Mouse (Mus musculus) right cerebral cortex, adult 18-20 months (tissue): Measurements from ENCODE around the gene Gtf3c5.
A peak's percentile ranks its signal among the peaks of the same experiment; 100 is the strongest.

Source experiments
- DNase-seq: peaks from one replicate; pipeline ENCODE4 v3.0.0; 2022; ENCODE audit warnings: mixed read lengths

The Gtf3c5 gene

DNA sequence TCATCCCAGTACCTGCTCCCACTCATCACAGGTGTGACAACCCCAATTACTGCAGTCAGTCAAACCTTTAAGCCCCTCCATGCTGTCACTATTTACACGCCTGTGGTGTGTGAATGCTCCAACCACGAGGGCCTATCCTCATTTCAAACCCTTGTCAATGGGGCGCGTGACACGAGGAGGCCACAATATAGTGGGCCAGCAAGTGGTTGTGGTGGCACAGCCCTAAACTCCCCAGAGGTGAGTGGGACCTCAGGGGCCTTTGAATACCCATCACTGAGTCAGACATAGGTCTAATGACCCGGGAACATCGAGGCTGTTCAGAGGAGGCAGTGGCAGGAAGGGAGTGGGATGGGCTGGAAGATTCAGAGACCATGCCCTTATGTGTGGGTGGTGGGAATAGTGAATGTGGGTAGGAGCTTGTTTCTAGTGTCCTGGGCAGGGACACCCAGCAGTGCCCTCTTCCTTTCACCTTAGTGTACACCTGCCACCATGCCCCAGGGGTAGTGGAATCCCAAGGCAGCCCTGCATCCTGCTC, 49.6 kb downstream of the Gtf3c5 start:
- no peak for DNase-seq

DNA sequence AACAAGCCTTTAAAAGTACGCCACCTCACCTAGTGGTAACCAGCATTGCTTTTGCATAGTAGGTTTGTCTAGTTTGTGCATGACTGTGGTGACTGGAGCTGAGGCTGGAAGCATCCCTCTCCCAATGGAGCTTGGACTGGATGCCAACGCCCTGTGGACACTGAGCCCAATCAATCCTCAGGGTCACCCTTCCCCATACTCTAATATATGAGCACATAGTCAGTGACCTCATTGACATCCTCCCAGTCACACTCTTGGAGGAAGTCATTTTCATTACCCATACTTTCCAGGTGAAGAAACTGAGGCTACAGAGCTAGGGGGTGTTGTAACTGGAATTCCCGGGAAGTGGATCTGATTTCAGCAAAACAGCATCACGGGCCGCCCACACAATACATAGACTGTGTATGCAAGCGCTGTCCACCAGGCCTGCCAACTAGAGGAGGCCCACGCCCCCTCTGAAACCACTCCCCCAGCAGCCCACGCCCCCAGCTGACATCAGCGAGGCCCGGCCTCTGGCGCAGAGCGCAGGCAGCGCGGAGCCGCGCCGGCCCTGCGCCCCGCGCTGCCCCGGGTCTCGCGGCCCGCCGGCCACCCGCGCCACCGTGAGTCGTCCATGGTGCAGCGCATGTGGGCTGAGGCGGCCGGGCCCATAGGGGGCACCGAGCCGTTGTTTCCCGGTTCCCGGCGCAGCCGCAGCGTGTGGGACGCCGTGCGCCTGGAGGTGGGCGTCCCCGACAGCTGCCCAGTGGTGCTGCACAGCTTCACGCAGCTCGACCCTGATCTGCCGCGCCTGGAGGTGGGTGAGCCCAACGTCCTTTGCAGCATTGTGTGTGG, 50.4 kb downstream of the Gtf3c5 start:
- DNase-seq: peak; percentile 93

DNA sequence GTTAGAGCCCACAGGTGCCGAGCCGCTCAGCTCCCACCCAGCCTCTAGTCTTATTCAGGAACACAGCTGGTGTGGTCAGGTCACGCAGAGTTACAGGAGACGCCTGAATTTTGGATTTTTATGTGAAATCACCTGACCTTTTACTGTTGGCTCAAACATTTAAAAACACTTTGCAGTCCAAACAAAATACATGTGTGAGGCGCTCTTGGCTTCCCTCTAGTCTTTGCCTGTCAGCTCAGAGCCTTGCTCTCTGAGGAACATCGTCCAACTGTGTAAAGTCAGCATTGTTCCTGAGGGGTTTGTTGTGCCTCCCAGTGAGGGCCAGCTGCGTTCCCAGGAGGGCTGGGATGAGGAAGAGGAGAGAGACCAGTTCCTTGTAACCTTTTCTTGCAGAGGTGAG, 53.2 kb downstream of the Gtf3c5 start:
- no peak for DNase-seq

DNA sequence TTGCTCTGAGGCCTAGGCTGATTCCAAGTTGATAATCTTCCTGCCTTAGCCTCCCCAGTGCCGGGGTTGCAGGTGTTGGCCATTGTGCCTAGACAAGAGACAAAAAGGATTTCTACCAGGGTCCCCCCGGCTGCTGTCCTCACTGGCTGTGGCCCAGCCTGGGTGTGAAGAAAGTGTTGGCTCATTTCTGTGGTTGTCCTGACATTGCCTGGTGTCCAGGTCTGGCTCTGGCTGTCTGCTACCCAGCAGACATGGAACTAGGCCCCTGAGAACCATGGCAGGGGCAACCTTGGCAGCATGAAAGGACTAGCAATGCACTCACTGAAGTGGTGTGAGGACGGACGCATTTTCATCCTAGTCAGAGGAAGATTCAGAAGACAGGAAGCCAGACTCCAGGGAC, 53.7 kb downstream of the Gtf3c5 start:
- DNase-seq: no peak

DNA sequence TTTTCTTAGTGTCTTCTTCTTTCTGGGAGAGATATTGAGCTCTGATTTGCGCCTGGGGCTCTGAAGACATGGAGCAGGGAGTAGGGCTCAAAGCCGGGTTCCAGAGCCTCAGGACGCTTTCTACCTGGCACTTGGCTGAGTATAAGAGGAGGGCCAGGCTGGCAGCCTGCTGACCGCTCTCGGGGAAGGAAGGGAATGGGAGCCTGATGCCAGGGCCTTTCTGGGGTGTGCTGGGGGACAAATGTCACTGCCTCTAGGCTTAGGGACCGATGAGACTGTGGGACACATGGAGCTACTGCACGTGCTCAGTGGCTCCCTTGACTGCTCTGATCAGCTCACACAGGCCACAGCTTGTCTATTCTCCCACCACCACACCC, 55.2 kb downstream of the Gtf3c5 start:
- no peak for DNase-seq

DNA sequence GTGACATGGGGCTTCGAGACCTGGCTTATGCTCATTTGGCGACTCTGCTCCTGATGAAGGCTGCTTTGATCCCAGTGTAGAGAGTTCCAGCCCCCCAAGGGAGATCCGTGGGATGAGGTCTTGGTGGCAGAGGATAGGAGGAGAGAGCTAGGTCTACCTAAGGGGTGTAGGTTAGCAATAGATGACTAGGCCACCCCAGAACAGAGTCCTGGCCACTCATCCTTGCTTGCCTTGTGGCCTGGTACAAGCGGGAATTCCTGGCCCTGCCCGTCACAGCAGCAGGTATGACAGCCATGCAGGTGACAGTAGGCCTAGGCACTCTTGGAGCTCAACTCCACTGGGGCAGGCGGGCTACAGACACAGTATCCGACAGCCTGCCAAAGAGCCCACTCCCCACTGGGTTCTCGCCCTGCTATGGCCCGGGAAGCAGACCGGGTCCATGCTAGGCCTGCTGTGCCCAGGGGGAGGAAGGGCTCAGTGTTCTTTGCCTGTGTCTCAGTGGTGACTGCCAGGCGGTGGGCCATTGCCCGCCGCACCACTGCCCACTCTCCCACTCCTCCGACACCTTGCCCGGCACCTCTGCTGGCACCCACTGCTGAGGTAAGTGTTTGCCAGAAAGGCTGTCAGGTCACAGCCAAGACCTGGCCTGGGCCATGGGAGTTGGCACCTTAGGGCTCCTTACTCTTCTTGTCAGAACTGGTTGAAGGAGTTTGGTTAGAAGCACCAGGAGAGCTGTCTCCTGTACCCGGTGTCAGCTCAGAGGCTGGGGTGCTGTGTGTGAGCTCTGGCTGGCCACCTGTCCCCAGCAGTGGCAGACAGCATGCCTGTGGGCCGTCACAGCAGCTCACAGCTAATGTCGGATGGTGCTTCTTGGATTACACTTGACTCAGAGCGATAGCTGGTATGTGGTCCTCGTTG, 55.9 kb downstream of the Gtf3c5 start:
- DNase-seq: no peak

DNA sequence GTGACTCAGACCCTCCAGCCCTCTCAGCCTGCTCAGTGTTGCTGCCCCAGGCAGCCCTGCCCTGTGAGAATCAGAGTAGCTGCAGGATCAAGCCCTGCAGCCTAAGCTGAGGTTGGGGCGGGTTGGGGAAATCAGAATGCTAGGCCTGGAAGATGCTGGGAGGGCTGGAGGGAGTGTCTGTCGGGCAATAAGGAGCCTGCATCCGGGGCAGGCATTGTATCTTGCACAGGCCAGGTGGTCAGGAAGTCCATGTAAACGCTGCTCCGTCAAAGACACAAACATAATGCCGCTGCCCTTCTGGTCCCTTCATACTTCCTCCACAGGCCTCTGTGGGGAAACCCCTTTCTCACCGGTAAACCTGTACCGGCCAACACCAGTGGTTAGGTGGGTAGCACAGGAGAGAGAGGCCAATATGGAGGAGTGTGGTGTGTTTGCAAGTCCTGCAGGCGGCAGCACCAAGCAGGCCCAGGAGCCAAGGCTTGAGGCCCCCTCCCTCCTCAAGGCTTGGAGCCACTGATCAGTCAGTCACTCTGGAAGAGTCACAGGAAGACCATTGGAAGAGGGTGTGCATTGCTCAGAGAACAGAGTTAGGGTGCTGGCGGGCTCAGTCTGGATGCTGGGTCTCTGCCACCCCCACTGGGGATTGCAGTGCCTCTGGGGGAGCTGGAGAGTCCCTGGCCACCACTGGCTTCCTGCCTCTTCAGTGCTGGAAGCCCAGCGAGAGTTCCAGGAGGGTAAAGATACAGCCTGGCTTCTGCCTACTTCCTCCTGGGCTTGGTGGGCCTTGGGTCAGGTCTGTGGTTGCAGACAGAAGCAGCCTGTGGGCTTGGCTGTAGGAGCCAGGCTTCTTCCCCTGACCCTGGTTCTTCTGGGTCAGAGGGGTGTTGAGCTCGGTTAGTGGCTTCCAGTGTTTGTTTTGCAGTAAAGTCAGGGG, 57.3 kb downstream of the Gtf3c5 start:
- DNase-seq: no peak

DNA sequence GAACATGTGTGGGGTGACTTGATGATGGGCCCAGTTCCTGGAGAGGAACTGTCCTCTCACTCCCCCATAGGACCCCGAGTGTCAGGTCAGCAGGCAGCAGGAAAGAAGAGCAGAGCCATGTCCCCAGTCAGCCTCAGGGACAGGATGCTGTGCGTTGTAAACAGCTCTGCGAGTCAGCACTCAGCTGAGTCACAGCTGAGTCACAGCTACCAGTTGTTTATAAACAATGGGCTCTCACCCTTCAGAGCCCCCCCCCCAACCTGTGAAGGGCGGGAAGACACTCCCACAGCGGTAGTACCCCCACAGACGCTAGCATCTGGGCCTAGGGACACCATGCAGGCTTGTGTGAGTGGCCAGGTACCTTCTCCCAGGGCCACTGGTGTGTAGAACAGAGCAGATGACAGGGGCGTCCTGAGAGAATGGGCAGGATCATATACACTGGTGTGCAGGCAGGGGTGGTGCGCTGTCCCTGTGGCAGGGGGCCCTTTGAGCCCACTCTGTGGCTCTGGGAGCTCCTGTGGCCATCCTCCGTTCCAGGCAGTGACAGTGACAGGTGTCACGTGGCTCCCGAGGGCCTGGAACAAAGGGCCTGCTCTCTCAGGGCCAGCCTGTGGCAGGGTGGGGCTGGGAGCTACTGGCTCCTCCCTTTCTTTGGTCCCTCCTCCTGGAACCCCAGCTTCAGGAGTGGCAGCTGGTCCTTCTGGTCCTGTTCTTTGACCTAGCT, 58.2 kb downstream of the Gtf3c5 start:
- DNase-seq: peak; percentile 74

DNA sequence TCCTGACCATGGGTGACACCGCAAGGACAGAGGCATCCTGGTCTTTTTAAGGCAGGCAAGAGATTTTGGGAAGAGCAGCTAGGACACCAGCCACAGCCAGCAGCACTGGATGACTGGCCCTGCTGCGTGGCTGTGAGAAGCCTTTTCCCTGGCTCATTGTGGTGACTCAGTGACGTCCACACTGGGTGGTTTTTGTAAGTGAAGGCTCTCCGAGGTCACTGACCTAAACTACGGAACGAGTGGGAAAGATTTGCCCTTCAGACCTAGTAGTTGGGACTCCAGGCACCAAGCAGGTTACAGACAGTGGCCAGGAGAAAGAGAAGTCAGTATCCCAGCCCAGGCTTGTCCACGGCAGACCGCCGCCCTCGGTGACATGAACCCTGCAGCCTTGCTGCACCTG, 59.1 kb downstream of the Gtf3c5 start:
- no peak for DNase-seq

DNA sequence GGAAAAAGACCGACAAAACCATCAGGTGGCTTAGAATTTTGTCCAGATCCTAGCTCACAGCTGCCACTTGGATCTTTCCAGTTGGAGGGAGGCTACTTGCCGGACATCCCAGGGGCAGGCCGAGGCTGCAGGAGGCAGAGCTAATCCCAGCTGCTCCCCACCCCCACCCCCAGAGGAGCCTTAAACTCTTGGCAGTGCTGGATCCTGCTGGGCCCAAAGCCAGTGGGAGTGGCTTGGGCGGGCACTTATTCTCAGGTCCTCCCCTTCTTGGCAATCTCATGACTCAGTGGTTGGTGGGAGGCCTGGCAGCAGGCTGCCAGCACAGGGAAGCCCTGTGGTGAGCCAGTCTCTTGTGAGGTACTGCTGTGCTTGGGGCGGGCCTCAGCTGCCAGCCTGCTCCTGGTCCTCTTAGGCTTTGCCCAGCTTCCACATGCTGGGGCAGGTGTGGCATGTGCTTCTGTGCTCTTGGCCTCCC, 59.9 kb downstream of the Gtf3c5 start:
- peak; percentile 93 for DNase-seq

DNA sequence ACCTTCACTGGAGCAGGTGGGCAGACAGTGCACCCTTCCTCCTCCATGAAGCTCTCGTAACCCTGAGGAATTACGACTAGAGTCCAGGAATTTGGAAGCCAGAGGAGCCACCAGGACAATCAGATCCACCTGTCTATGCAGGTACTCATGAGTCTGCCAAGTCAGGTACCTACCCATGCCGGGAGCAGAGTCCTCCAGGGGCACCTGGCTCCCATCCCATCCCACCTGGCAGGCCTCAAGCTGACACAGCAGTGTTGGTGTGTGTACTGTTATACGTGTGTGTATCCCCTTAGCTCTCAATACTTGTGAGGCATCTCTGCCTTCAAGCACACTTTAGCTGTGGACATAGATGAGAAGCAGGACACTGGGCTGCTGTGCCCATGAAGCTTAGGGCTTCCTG, 61.4 kb downstream of the Gtf3c5 start:
- DNase-seq: no peak

DNA sequence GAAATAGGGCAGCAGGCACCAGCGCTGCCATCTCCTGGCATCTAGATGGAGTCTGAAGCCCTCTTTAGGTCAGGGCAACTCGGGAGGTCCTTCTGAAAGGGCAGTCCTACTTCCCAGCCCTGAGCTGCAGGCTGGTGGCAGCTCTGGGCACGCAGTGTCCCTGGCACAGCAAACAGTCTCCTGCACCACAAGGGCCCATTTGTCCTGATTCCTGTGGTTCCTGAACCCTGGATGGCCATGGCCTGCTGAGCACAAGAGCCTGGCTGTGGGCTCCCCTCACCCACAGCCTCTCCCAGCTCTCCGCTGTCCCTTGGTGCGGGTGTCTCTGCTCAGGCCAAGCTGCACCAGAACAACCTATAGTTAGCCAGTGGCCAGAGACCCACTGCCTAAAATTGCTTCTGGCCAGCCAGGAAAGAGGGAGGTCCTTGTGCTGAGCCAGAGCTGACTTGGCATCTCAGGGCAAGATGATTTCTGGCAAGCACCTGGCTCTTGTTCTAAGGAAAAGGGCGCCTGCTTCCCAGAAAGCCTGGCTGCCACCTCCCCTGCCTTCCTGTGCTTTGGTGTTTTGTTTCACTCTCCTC, 61.9 kb downstream of the Gtf3c5 start:
- DNase-seq: peak; percentile 86

DNA sequence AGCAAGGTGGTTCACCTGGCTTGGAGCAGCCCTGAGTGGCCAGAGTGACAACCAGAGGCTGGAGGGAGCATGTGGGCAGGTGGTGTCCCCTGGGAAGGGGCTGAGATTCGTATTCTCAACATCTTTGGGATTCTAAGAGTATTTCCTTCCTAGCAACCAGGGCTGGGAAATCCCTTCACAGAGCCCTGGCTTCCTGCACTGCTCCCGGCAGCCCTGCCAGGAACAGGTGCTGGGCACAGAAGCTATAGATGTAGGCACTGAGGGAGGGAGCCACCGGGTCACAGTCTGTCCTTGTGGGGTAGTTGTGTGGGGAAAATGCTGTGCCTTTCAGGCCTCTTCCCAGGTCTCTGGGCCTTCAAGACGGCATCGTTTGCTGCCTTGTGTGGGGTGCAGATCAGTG, 63.0 kb downstream of the Gtf3c5 start:
- no peak for DNase-seq

DNA sequence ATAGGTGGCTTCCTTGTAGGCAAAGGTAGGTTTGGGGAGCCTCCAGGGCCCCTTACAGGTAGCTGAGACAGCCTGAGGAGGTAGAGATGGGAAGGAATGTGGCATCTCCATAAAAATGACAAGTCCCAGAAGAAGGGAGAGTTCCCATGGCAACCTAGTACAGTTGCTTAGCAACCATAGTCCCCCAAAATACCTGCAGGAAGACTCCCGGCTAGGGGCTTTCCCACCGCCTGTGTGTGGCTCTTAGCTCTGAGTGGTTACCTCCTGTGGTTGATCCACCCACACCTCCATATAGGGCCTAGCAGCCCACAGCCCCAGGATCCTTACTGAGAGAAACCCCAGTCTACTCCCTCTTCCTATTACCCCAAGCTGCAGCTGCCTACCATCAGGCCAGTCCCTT, 65.3 kb downstream of the Gtf3c5 start:
- DNase-seq: peak; percentile 84

DNA sequence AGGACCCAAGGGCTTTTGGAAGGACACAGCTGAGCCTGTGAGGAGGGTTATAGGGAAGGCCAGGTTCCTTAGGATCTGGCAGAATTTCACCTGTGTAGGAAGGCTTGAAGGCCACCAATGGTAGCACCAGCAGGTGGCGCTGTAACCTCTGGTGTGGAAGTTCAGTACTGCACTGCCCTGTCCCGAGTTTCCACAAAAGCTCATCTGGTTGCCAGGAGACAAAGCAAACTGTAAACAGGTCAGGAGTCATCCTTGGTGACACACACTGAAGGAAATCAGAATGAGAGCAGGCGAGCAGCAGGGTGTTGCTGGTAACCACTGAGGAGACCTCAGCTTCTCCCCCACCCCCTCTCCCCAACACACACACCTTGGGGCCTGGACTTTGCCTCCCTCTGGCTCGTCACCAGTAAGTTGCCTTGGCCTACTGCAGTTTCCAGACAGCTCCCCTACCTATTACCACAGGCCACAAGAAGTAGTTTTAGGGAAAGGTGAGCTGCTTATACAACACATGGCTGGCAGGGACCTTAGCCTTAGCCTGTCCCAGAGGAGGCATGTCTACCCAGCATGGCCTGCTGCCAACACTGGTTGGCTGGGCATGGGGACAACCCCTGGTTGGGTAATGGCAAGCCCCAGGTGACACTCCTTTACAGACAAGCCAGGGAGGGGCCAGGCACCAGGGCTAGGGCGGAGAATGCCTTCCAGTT, 66.2 kb downstream of the Gtf3c5 start:
- peak; percentile 66 for DNase-seq
